Mouse (Mus musculus) hindbrain, embryonic 16.5 days (tissue): Measurements from ENCODE around the gene Zbed4. TPM values are rescaled to one million over a fixed set of nuclear protein-coding genes. Genes with fewer than 3 reads are reported as not detected.
A peak's percentile ranks its signal among the peaks of the same experiment; 100 is the strongest.
"Not testable (repeated sequence)": the region's sequence is repeated elsewhere in the genome, so short reads cannot be mapped to it uniquely, and the experiment has no call there.

Source experiments
- ATAC-seq: fragments of 200-750 bp; cut with Nextera tagmentation; 2 replicates; pipeline ENCODE4 v1.8.0; 2017; ENCODE audit warnings: moderate TSS enrichment, moderate library complexity
- H3K27ac ChIP-seq: fragments of 300-500 bp; sonication (generic); 2 replicates; pipeline ENCODE4 v1.5.1; 2014; ENCODE audit warnings: low read depth, mild to moderate bottlenecking, control low read depth, low read length, moderate library complexity
- H3K27me3 ChIP-seq: fragments of 300-500 bp; sonication (generic); replicated peaks from 2 replicates; pipeline ENCODE4 v1.6.1; 2014; ENCODE audit warnings: low read length; ENCODE audit not compliant: control insufficient read depth, insufficient read depth
- H3K36me3 ChIP-seq: fragments of 300-500 bp; sonication (generic); 2 replicates; pipeline ENCODE4 v1.6.1; 2014; ENCODE audit warnings: mild to moderate bottlenecking, low read length, moderate library complexity, mixed read lengths; ENCODE audit not compliant: control insufficient read depth, insufficient read depth
- H3K4me1 ChIP-seq: fragments of 300-500 bp; sonication (generic); 2 replicates; pipeline ENCODE4 v1.6.1; 2014; ENCODE audit warnings: low read depth, low read length; ENCODE audit not compliant: control insufficient read depth, insufficient read depth
- H3K4me2 ChIP-seq: fragments of 300-500 bp; sonication (generic); 2 replicates; pipeline ENCODE4 v1.6.1; 2014; ENCODE audit warnings: mild to moderate bottlenecking, low read length, control low read depth, moderate library complexity
- H3K4me3 ChIP-seq: fragments of 300-500 bp; sonication (generic); 2 replicates; pipeline ENCODE4 v1.5.1; 2014; ENCODE audit warnings: mild to moderate bottlenecking, low read length, control low read depth, moderate library complexity
- H3K9ac ChIP-seq: fragments of 300-500 bp; sonication (generic); 2 replicates; pipeline ENCODE4 v1.6.1; 2014; ENCODE audit warnings: low read depth, mild to moderate bottlenecking, control low read depth, low read length, moderate library complexity
- H3K9me3 ChIP-seq: fragments of 300-500 bp; sonication (generic); 2 replicates; pipeline ENCODE4 v1.6.1; 2014; ENCODE audit warnings: mild to moderate bottlenecking, low read length, moderate library complexity; ENCODE audit not compliant: control insufficient read depth
- WGBS: fragments of 180-500 bp; shearing (Covaris S2); extraction: QIAGEN DNeasy Blood & Tissue Kit; methylation state at CpG from one replicate; pipeline ENCODE4 v1.1.7; 2014; 5-methylcytosine and 5-hydroxymethylcytosine counted together
- polyA plus RNA-seq: library from polyadenylated mRNA; unstranded; fragments of >200 nt; fragmentation: Nextera tagmentation; extraction: Ambion mirVana; gene quantifications from 2 replicates; pipeline ENCODE4 v1.2.1, GENCODE M21; 2015

Gene Zbed4
- polyA plus RNA-seq, 1 experiment from 2014 or later = 9.9 TPM

DNA sequence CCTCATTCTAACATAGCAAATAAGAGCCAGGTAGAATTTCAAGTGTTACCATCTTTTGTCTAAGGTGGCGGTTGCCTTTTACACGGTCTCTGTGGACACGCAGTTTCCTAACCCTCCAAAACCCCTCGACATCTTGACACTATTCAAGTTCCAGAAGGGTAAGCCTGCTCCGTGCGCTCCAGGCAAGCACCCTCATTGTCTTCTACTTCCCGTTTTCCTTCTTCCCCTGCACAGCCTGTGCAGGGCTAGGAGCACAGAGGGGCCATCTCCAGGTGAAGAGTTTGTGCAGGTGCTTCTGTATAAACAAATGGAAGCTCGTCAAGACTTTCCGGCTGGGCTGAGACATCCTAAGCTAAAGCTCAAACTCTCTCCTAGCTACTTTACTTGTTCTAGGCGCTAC is 1.4 kb upstream of the Zbed4 start:
- Histone ChIP-seq H3K4me2 (no peak overlapping the region), H3K27ac (no peak overlapping the region), H3K4me1 (peaks cover 15% of the 10 kb centered on the region), H3K9ac (no peak overlapping the region), H3K9me3 (no peaks in the 10 kb centered on the region), H3K4me3 (no peak overlapping the region), H3K36me3 (0 out of 2 replicates have a peak, but pooled peaks cover 1% of the 10 kb centered on the region), H3K27me3 (no peaks in the 10 kb centered on the region)
- no peak for ATAC-seq
- WGBS = 92% methylated on average over 10 of the region's 10 CpGs

DNA sequence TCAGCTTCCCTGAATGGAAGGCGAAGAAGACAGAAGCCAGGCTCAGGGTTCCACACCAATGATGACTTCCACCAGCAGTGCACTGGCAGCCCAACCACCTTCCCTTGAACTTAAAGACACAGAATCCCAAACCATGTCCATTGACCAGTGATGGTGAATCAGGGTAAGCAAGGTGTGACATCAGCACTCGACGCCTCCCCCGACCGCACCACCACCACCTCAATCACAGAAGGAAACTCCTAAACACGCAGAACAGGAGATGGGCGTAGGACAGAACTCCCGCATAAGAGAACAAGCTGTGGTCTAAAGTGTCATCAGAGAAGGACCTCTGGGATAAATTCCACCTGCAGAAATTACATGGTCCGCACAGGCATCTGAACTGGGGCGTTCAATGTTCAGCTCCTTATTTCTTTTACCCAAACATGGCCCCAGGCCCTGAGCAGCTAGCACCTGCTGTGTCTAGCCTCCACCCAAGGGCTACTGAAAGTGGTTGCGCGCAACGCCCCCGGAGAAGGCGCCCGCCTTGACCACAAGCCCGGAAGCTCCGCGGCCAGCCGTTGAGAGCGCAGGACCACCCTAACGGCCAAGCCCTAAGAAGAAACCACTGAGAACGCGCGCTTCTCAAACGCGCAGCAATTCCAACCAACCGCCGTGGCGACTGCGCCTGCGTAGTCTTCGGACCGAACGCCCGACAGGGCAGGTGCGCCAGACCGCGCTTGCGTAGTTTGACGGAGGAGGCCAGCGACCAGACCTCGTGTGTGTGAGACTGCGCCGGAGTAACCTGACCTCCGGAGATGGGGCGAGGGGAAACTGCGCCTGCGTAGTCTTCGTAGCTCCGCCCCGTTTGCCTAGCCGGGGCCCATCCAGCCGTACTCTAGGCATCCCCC is 540 bp upstream of the Zbed4 start:
- Histone ChIP-seq H3K9me3 (no peaks in the 10 kb centered on the region), H3K9ac (peak overlapping the region; percentile 75), H3K4me3 (peak overlapping the region; percentile 95), H3K4me1 (peaks cover 15% of the 10 kb centered on the region), H3K36me3 (0 out of 2 replicates have a peak, but pooled peaks cover 2% of the 10 kb centered on the region), H3K4me2 (peak overlapping the region; percentile 78), H3K27me3 (no peaks in the 10 kb centered on the region), H3K27ac (peak overlapping the region; percentile 81)
- WGBS = 8% methylated on average over 49 of the region's 54 CpGs
- peak; percentile 99 for ATAC-seq

DNA sequence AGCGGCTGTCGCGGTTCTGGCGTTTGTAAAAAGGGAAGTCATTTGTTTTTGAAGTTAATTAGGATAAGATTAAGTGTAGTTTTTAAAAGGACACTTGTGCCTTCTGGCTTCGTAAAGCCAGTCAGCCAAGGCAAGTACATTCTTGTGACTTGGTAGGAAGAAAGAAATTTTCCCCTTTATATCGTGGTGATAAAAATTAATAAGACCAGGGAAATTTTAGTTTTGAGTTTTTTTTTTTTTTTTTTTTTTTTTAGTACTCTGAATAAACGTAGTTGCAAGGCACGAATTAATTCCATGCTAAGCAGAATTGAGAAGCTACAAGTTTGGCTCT is 908 bp downstream of the Zbed4 start:
- Histone ChIP-seq H3K9me3 (no peaks in the 10 kb centered on the region), H3K27ac (peak overlapping the region; percentile 90), H3K27me3 (no peaks in the 10 kb centered on the region), H3K4me2 (peak overlapping the region; percentile 64), H3K9ac (peak overlapping the region; percentile 90), H3K4me1 (peaks cover 15% of the 10 kb centered on the region), H3K36me3 (0 out of 2 replicates have a peak, but pooled peaks cover 2% of the 10 kb centered on the region), H3K4me3 (peak overlapping the region; percentile 95)
- ATAC-seq = no peak
- WGBS = under 1% methylated on average over 8 of the region's 8 CpGs

- no peak for ATAC-seq
- Histone ChIP-seq H3K4me2 (no peak overlapping the region), H3K4me1 (peaks cover 15% of the 10 kb centered on the region), H3K9ac (no peak overlapping the region), H3K27me3 (no peaks in the 10 kb centered on the region), H3K4me3 (no peak overlapping the region), H3K36me3 (peaks cover 7% of the 10 kb centered on the region; the same call in 1 of the 2 replicates), H3K27ac (no peak overlapping the region), H3K9me3 (no peaks in the 10 kb centered on the region)
- WGBS = 92% methylated on average over 2 of the region's 2 CpGs
These were observed 3.4 kb downstream of the Zbed4 start for GRCm38 (mm10) chr15:88754896-88755295.

GRCm38 (mm10) chr15:88755761-88756160 is 4.3 kb downstream of the Zbed4 start:
- Histone ChIP-seq H3K4me3 (no peak overlapping the region), H3K27ac (no peak overlapping the region), H3K27me3 (no peaks in the 10 kb centered on the region), H3K4me2 (no peak overlapping the region), H3K9ac (no peak overlapping the region), H3K36me3 (peaks cover 7% of the 10 kb centered on the region; the same call in 1 of the 2 replicates), H3K4me1 (peaks cover 11% of the 10 kb centered on the region), H3K9me3 (no peaks in the 10 kb centered on the region)
- ATAC-seq = no peak
- over 99% methylated on average over 18 of the region's 18 CpGs for WGBS

DNA sequence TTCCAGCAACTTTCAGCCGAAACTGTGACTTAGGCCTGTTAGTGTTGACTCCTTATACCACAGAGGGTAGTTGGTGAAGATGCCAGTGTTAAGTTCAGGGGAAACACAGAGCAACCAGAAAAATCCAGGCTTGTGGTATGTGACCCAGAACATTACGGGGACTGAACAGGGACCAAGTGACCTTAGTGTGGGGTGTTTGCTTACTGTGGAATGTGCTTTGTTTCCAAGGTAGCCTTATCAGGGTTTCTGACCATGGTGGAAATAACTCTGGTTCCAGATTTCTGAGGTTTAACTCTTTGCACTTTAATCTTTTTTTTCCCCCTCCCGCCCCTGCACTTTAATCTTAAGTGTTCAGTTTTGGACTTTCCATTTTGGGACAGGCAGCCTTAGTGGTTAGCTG is 6.6 kb downstream of the Zbed4 start:
- no peak overlapping the region for H3K27ac ChIP-seq
- H3K36me3 ChIP-seq = peaks cover 14% of the 10 kb centered on the region
- no peaks in the 10 kb centered on the region for H3K9me3 ChIP-seq
- ATAC-seq = no peak
- no peaks in the 10 kb centered on the region for H3K27me3 ChIP-seq
- H3K4me2 ChIP-seq = no peak overlapping the region
- no peak overlapping the region for H3K9ac ChIP-seq
- WGBS = 94% methylated on average over 3 of the region's 3 CpGs
- peaks cover 8% of the 10 kb centered on the region for H3K4me1 ChIP-seq
- H3K4me3 ChIP-seq = no peak overlapping the region

DNA sequence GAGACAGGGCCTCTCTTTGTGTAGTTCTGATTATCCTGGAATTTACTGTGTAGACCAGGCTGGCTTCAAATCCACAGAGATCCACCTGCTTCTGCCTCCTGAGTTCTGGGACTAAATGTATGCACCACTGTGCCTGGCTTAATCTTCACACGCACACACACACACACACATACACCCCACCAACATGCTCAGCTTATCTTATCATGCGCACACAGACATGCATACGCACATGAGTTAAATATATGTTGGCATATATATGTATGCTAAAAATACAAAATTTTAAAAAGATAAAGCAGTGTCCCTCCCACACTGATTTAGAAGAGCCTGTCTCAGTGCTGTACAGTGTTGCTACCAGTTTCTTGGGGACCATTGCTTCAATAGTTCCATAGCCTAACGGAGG is 10.1 kb downstream of the Zbed4 start:
- no peaks in the 10 kb centered on the region for H3K27me3 ChIP-seq
- peaks cover 15% of the 10 kb centered on the region for H3K36me3 ChIP-seq
- H3K4me3 ChIP-seq = no peak overlapping the region
- no peak for ATAC-seq
- 95% methylated on average over 4 of the region's 4 CpGs for WGBS
- no peak overlapping the region for H3K9ac ChIP-seq
- no peaks in the 10 kb centered on the region for H3K9me3 ChIP-seq
- H3K4me1 ChIP-seq = no peaks in the 10 kb centered on the region
- H3K4me2 ChIP-seq = no peak overlapping the region
- no peak overlapping the region for H3K27ac ChIP-seq

DNA sequence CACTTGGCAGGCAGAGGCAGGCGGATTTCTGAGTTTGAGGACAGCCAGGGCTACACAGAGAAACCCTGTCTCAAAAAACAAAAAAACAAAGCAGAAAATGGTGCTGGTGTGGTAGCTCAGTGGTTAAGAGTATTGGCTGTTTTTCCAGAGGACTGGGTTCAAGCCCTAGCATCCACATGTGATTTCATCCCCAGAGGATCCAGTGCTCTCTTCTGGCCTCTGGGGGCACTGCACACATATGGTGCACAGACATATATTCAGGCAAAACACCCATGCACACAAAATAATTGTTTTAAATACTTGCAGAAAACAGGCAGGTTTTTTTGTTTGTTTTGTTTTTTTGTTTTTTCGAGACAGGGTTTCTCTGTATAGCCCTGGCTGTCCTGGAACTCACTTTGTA is 14.7 kb downstream of the Zbed4 start:
- H3K4me1 ChIP-seq, H3K27me3 ChIP-seq, H3K4me3 ChIP-seq, ATAC-seq, H3K27ac ChIP-seq, H3K9ac ChIP-seq, H3K9me3 ChIP-seq, H3K4me2 ChIP-seq: not testable (repeated sequence)
- H3K36me3 ChIP-seq = peaks cover 19% of the 10 kb centered on the region
- 92% methylated on average over 2 of the region's 2 CpGs for WGBS

DNA sequence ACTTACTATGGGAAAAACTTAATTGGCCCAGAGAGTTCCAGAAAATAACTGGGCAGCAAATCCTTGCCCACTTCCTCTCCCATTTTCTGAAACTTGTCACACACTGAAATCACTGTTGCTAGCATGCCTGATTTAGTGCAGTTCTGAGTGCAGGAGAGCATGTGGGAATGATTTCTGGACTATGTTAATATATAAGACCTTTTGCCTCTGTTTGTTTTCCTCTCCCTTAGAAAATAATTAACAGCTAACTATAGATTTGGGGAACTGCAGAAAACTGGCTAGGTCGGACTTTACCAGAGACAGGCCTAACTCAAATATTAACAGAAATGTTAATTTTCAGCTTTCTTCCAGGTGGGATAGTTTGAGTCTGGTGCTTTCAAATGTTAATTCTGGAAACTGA is 17.1 kb downstream of the Zbed4 start:
- 91% methylated on average over 1 of the region's 1 CpGs for WGBS
- H3K9ac ChIP-seq = no peak overlapping the region
- H3K4me3 ChIP-seq = no peak overlapping the region
- H3K4me2 ChIP-seq = no peak overlapping the region
- H3K4me1 ChIP-seq = no peaks in the 10 kb centered on the region
- no peaks in the 10 kb centered on the region for H3K27me3 ChIP-seq
- no peak overlapping the region for H3K27ac ChIP-seq
- H3K9me3 ChIP-seq = no peaks in the 10 kb centered on the region
- no peak for ATAC-seq
- H3K36me3 ChIP-seq = peaks cover 19% of the 10 kb centered on the region
